Mouse (Mus musculus) layer of hippocampus, adult 11-12 months (tissue): Measurements from ENCODE around the gene Gm28551.
A peak's percentile ranks its signal among the peaks of the same experiment; 100 is the strongest.
"Not testable (repeated sequence)": the region's sequence is repeated elsewhere in the genome, so short reads cannot be mapped to it uniquely, and the experiment has no call there.

ENCODE experiments used
- DNase-seq: peaks from one replicate; pipeline ENCODE4 v3.0.0; 2022; ENCODE audit warnings: low spot score

Gm28551 gene

GRCm38 (mm10) chr1:53352327-53353261 lies at the start of gene Gm28551, which contains the start of the genes Asdurf and Asnsd1:
Gm28551 (minus strand) TSS chr1:53352667.
Asdurf (minus strand) TSS chr1:53352619.
Asnsd1 (minus strand) TSS chr1:53352752.
- peak; percentile 98 for DNase-seq

DNA sequence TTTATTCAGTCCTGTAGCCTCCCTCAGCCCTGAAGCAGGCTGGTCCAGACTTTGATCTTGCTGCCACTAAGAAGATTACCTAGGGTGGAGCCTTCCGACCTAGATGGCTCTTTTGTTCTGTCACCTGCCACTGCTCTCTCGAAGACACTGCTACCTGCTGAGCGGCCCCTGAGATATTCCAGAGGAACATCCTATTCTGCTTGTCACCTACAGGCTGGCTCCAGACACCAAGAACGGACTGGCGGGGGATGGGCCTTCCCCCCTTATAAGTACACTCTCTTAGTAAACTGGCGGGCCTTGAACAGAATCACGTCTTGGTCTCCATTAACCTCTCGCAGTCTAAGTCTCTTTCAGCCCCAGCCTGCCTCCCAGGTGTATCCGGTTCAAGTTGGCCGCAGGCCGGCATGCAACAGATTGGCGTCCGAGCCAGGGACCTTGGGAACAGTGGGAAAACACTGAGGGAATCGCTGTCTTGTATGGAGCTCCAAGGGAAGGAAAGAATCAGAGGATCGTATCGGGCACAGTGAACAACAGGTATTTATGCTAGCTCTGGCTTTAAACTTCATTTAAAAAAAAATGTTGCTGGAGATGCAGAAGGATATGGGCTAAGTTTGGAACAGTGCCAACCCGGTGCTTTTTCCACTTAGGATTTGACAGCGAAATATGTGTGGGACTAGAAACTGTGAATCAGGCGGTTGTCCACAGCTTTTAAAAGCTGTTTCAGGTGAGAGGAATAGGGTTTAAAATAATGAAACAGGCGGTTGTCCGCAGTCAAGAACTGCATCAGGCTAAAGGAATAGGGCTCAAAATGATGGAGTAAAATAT lies 41.7 kb upstream of the Gm28551 start:
- peak; percentile 3 for DNase-seq

GRCm38 (mm10) chr1:53388762-53389161 lies 36.3 kb upstream of the Gm28551 start:
- no peak for DNase-seq

GRCm38 (mm10) chr1:53384085-53384688 lies 31.7 kb upstream of the Gm28551 start:
- no peak for DNase-seq

GRCm38 (mm10) chr1:53377731-53378130 lies 25.3 kb upstream of the Gm28551 start:
- no peak for DNase-seq

- DNase-seq = not testable (repeated sequence)
These were observed 23.5 kb upstream of the Gm28551 start for GRCm38 (mm10) chr1:53375965-53376364.

DNA sequence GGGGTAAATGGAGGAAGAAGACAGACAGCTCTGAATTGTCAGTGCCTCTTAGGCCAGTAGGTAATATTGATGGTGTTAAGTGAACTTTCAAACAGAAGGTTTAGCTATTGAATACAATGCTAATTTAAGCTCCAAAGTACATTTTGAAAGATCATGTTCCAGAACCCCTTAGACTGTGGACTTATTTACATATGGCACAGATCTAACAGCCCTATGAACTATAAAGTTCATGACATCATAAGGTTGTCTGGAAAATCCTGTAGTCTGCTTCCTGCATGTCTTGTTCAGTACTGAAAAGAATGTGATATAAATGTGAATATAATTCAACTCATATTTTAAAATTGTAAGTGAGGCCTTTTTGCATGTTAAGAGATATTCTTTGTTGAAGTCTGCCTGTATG lies 6.5 kb upstream of the Gm28551 start:
- DNase-seq = no peak

- no peak for DNase-seq
These were observed 11.4 kb downstream of the Gm28551 start for GRCm38 (mm10) chr1:53341071-53341470.

GRCm38 (mm10) chr1:53337403-53337802 lies 15.1 kb downstream of the Gm28551 start:
- DNase-seq = not testable (repeated sequence)

GRCm38 (mm10) chr1:53335465-53335864 lies 17.0 kb downstream of the Gm28551 start:
- no peak for DNase-seq

DNA sequence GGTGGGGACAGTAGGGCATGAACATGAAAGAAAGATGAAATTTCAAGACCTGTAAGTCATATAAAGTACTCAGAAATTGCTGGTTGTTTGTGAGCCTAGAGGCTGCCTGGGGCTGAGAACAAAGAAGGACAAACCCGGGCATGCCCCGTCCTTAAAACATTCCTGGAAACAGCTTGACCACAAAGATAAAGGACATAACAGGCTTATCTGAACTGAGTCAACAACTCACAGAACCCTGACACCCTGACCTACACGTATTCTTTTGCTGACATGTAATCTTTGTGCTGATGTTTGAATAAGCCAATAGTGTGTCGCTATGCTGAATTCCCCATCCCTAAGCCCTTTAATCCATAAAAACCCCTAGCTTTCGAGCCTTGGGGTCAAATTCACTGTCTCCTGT lies 18.9 kb downstream of the Gm28551 start:
- DNase-seq = not testable (repeated sequence)

DNA sequence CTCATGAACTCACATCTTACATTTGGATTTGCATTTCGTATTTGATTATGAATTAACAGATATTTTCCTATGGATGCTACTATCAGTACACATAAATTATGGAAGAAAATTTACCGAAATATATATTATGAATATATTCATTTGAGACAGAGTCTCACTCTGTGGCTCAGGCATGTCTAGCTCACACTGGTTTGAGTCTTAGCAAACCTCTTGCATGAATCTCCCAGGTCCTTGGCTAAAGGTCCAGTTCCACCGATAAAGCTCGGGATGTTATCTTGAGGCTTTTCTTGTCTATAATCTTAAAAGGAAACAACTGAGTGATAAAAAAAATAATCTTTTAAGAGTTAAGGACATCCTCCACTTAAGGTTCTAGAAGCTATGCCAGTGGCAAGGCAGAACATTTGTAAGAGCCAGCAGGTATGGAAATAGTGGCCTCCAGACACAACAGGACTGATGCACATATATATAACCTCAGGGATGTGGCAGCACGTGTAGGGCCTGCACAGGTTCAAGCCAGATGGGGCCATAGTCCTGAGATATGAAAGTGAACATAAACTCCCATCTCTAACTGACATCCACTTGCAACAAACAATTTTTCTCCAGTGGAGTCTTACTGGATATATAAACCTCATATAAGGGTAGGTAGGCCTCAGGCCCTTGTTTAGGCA lies 27.5 kb downstream of the Gm28551 start:
- DNase-seq = no peak

GRCm38 (mm10) chr1:53324277-53324676 lies 28.2 kb downstream of the Gm28551 start:
- DNase-seq = no peak

DNA sequence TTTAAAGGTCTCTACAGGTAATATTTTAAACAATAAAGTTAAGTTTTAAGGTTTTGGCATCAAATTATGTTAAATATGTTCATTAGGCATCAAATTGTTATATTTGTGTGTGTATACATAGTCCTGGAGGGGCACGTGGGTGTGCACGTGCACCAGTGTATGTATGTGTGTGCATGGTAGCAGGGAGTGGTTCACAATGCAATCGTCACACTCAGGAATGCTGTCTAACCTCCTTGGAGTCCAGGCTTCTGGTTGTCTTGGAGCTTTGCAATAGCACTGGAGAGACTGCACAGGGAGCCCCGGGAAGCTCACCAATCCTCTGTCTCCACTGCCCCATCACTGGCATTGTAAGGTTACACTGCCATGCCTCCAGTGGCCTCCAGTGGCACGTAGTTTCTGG lies 29.2 kb downstream of the Gm28551 start:
- no peak for DNase-seq

GRCm38 (mm10) chr1:53321662-53322344 lies 30.7 kb downstream of the Gm28551 start:
- DNase-seq = no peak

- peak; percentile 85 for DNase-seq
These were observed 39.2 kb downstream of the Gm28551 start, which contains the start of gene Osgepl1 for GRCm38 (mm10) chr1:53312989-53313967. Osgepl1 (plus strand) TSS chr1:53313624.

- DNase-seq = no peak
These were observed 52.0 kb downstream of the Gm28551 start for GRCm38 (mm10) chr1:53300506-53300905.

DNA sequence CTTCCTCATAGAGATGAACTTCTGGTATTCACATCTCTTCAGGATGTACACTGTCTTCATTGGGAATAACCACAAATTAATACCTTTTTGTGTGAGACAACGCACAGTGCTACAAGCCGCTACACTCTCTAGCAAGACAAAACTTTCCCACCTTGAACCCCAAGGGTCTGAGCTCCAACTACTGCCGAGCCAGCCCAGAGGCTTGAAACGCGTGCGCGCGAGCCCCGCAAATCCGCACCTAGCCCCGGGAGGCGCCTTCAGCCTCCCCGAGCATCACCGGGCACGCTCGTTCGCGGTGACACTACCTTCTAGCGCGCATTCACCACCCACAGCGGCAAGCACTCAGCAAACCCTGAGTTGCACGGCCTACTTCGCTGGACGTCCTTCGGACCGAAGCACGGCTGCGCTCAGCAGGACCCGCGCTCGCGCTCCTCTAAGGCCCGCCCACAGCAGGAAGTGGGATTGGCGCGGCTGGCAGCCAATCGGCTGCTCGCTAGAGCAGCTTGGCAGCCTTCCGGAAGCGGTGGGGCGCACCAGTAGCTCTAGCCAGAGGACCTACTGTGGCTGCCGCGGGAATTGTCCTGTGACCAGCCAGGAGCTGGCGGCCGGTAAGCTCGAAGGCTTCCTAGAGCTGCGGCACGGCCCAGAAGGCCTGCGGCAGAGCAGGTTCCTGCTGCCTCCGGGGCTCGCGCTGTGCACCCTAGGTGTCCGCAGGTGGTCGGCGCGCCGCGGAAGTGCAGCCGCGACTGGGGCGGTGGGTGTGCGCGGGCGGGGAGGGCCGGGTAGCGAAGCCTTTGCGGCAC lies 55.7 kb downstream of the Gm28551 start, which contains the start of the genes Pms1, Ormdl1 and Gm28778:
Pms1 (minus strand) TSS at position 438 of the 803 bp plus-strand sequence.
Ormdl1 (plus strand) TSS at position 515 of the 803 bp plus-strand sequence.
Gm28778 (plus strand) TSS at position 531 of the 803 bp plus-strand sequence.
- peak; percentile 96 for DNase-seq

- no peak for DNase-seq
These were observed 61.3 kb downstream of the Gm28551 start for GRCm38 (mm10) chr1:53291197-53291596.
